Mouse (Mus musculus) liver, postnatal 0 days (tissue): ENCODE results near the gene Prss37.

Experiments used
- CTCF ChIP-seq: sonication (generic); IDR thresholded peaks from 2 replicates; pipeline ENCODE4 v1.5.1; 2016; ENCODE audit warnings: antibody characterized with exemption, low read depth
- EP300 ChIP-seq: IDR thresholded peaks from 2 replicates; pipeline ENCODE4 v1.6.1; 2016; ENCODE audit warnings: antibody characterized with exemption, low read depth, mild to moderate bottlenecking

GRCm38 (mm10) chr6:40544690-40545089 is 25.4 kb upstream of the Prss37 start:
- no peak for TF ChIP-seq CTCF
- no peak for TF ChIP-seq EP300
